Mouse (Mus musculus): ENCODE data around the gene Cd109. TPM values are rescaled to one million over a fixed set of nuclear protein-coding genes. Genes with fewer than 3 reads are reported as not detected.

Gene Cd109
- total RNA-seq (2021) = under 1 TPM; 0.26 to 0.30 TPM
- long read RNA-seq, experiment 1 = 0 reads
- long read RNA-seq, experiment 2 = 0 reads

GRCm38 (mm10) chr9:78615401-78616021 is at the start of gene Cd109:
Gene Cd109, plus strand, starts transcription at chr9:78615546.
- DNase-seq = peak; percentile 25 to 46

- DNase-seq = no peak
Observed at GRCm38 (mm10) chr9:78569934-78570333, 45.4 kb upstream of the Cd109 start.

- no peak for DNase-seq
Observed at GRCm38 (mm10) chr9:78576466-78576865, 38.9 kb upstream of the Cd109 start.

GRCm38 (mm10) chr9:78578824-78579223 is 36.5 kb upstream of the Cd109 start:
- no peak for DNase-seq

- no peak for DNase-seq
Observed at GRCm38 (mm10) chr9:78579644-78580396, 35.5 kb upstream of the Cd109 start.

GRCm38 (mm10) chr9:78587218-78587883 is 28.0 kb upstream of the Cd109 start:
- DNase-seq = peak; percentile 36 to 54

GRCm38 (mm10) chr9:78587914-78588313 is 27.4 kb upstream of the Cd109 start, which contains the start of gene Slc17a5:
Gene Slc17a5, minus strand, starts transcription at chr9:78588041.
- peak; percentile 94 for DNase-seq

GRCm38 (mm10) chr9:78588411-78589033 is 26.8 kb upstream of the Cd109 start:
- DNase-seq = peak; percentile 14 to 37

- DNase-seq = no peak
Observed at GRCm38 (mm10) chr9:78590471-78590870, 24.9 kb upstream of the Cd109 start.

- DNase-seq = no peak
Observed at GRCm38 (mm10) chr9:78595257-78595656, 20.1 kb upstream of the Cd109 start.

- DNase-seq = no peak
Observed at GRCm38 (mm10) chr9:78595769-78596555, 19.4 kb upstream of the Cd109 start.

GRCm38 (mm10) chr9:78596834-78597233 is 18.5 kb upstream of the Cd109 start:
- peak; percentile 34 to 40 for DNase-seq

- no peak for DNase-seq
Observed at GRCm38 (mm10) chr9:78599927-78600326, 15.4 kb upstream of the Cd109 start.

- peak; percentile 36 to 65 for DNase-seq
Observed at GRCm38 (mm10) chr9:78601046-78601730, 14.2 kb upstream of the Cd109 start.

GRCm38 (mm10) chr9:78614201-78614600 is 1.1 kb upstream of the Cd109 start:
- no peak for DNase-seq

- no peak for DNase-seq
Observed at GRCm38 (mm10) chr9:78619285-78619684, 3.9 kb downstream of the Cd109 start.

- DNase-seq = peak; percentile 20 to 47
Observed at GRCm38 (mm10) chr9:78623301-78623747, 8.0 kb downstream of the Cd109 start.

- DNase-seq = no peak
Observed at GRCm38 (mm10) chr9:78629991-78630390, 14.6 kb downstream of the Cd109 start.

- no peak for DNase-seq
Observed at GRCm38 (mm10) chr9:78631755-78632434, 16.5 kb downstream of the Cd109 start.

- peak; percentile 51 to 56 for DNase-seq
Observed at GRCm38 (mm10) chr9:78633976-78634375, 18.6 kb downstream of the Cd109 start.

Data from adrenal gland, postnatal 36 days (tissue).